Mouse (Mus musculus) yolk sac, embryonic 10.5 days (tissue): ENCODE measurements at regions not wholly inside any gene's neighbourhood (a gene's known extent, or its start where the extent isn't known, plus 50 kb on each side); places are given as distances from the start of the nearest gene placed in this dataset.
A peak's percentile ranks its signal among the peaks of the same experiment; 100 is the strongest.

ENCODE experiments used
- DNase-seq: peaks from one replicate; pipeline ENCODE4 v3.0.0-alpha.2; 2017; ENCODE audit warnings: low spot score

DNA sequence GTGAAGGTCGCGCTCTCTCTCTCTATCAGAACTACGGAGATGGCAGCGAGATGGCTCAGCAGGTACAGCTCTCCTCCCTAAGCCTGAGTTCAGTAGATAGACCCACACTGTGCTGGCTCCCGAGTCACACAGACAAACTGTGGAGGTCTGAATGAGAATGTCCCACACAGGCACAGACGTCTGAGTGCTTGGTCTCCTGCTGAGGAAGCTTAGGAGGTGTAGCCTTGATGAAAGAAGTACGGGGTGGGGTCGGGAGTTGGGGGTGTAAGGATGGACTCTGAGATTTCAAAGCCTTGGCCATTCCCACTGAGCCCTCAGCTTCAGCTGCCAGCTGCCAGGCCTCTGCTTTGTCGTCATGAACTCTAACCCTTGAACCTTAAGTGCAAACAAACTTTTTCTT lies 134.2 kb upstream of the Foxn2 start:
- DNase-seq = no peak

DNA sequence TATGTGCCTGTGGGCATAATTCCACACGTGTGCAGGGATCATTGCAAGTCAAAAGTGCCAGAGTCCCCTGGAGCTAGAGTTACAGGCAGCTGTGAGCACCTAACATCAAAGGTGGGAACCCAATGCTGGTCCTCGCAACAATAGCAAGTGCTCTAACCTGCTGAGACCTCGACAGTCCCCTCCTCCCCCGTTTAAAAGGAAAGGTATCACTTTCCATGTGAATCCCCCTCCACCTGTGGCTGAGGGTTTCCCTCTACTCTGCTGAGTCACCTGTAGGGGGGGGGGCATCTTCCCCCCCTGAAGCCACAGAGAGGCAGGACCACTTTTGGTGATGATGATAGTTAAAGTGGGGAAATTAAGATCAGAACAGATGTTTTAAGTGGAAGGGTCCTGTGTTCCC lies 133.4 kb upstream of the Foxn2 start:
- DNase-seq = no peak

DNA sequence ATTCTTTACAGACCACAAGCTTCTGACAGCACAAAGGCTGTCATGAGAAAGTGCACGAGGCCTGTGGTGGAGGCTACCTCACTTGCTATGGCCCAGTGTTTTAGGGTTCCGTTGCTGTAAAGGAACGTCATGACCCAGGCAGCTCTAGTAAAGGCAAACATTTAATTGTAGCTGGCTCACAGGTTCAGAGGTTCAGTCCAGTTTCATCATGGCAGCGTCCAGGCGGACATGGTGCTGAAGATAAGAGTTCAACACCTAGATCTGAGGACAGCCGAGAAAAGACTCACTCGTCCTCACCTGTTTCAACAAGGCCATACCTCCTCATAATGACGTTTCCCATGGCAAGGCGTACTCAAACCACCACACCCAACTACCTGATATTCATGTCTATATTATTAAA lies 132.7 kb upstream of the Foxn2 start:
- DNase-seq = no peak

DNA sequence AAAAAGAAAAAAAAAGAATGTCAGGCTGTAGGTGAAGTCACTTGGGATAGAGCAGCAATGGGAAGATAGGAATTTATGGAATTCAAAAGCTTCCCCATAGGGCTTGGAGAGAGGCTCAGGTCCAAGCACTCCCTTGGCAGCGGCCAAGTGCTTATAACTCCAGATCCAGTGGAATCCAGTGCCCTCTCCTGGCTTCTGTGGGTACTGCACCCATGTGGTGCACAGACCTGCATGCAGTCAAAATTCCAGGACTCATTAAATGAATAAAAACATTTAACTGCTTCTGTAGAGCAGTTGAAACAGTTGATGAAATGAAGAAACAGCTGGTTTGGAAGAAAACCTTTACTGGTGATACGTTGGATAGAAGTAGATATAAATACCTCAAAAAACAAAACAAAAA lies 127.6 kb upstream of the Foxn2 start:
- no peak for DNase-seq

DNA sequence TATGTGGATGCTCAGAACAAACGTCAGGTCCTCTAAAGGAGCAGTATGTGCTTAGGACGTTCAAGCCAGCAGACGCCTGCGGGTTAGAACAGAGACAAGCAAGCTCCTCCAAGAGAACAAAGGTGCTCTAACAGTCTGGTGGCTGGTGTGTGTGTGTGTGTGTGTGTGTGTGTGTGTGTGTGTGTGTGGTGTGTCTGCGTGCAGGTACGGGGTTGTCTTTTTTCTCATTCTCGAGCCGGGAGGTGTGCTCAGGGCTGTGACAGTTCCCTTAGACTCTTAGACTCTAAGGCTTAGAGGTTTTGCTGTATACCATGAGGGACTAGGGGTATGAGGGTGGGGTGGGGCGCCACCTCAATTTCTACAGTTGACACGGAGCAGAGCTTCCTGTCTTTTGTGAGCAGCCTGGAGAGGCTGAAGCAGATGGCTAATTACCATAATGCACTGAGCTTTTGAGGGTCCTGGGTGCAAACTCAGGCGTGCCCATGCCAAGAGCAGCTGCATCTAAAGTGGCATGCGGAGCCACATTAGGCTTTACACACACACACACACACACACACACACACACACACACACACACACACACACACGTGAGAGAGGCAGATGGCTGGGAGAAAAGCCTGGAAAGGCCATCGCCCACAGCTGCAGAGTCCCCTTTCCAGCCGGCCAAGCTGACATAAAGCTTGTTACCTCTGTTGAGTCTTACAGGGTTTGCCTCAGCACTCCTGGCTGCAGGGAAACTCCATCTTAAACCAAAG lies 124.1 kb upstream of the Foxn2 start:
- DNase-seq = no peak

DNA sequence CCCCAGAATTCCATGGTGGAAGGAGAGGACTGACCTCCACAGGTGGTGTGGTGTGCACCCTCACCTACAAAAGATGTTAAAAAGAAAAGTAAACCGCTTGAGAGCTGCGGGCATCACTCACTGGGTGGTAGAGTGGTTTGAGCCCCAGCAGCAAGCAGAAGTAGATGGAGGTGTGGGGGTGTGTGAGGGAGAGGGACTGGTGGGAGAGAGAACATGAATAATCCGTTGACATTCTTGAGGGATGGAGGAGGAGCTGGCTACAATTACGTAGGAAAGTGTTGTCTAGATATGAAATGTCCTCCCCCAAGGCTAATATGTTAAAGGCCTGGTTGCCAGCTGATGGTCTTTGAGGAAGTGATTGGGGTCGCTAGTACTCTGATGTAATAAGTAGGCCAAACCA lies 123.2 kb upstream of the Foxn2 start:
- no peak for DNase-seq

DNA sequence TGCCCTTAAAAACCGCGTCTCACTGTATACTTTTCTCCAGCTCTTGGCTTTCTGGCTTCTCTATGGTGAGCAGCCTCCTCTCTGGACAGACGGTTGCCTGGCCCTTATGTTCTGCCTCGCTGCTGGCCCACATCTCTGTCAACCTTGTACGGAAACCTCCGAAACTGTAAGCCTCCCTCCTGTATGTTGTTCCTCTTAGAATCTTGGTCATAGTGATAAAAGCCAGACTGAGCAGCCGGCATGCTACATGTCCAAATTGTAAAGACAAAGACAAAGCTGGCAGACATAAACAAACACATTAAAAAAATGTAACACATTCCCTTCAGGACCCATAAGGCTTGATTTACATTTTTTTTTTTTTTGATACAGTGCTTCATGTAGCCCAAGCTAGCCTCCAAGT lies 122.7 kb upstream of the Foxn2 start:
- DNase-seq = no peak

DNA sequence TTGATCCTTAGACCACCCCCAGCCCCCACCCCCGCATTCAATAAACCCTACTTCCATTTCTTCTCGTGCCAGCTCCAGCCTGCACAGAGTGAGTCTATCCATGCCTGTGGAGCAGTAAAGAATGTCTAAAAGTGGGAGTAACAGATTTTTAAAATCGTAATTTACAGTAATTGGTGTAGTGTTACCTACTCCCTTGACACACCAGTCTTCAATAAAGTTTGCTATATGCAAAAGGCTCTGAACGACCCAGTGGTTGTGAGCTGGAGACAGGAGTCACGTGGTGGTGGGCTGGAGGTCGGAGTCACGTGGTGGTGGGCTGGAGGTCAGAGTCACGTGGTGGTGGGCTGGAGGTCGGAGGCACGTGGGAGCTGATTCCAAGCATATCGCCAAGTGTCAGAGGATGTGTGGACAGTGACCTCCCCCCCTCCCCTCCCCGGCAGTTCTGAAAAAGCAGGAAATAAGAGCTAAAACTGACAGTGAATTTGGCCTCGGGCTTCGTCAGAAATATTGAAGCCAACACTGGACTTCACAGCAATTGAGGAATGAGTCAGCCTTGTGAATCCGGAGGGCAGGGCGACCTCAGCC lies 122.2 kb upstream of the Foxn2 start:
- DNase-seq = no peak

DNA sequence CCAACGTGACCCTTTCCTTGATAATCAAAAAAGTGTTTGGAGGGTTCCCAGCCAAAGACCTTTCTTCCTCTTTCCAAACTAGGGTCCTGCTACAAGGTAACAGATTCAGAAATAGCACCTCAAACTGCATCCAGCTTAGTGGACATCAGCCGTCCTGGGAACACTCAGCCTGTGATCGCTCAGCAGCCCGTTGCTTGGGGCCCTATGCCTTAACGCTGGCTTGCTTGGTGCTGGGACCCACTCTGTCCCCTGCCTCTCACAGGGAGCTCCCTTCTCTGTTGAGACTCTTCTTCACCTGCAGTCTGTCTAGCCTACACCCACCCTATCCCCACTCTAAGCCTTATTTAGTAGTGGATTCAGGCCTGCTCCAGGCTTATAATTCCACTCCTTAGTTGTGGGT lies 121.6 kb upstream of the Foxn2 start:
- DNase-seq = no peak

DNA sequence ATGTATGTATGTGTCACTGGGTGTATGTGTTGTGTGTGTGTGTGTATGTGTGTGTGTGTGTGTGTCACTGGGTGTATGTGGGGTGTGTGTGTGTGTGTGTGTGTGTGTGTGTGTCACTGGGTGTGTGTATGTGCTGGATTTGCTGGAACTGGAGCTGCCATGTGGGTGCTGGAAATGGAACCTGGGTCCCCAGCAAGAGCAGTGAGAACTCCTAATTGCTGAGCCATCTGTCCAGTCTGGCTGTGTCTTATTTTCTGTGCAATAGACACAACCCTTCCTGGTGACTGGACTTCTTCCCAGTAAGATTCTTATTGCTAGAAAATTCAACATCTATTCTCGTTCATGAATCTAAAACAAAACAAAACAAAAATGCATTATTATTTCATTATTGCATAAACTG lies 119.8 kb upstream of the Foxn2 start:
- no peak for DNase-seq

DNA sequence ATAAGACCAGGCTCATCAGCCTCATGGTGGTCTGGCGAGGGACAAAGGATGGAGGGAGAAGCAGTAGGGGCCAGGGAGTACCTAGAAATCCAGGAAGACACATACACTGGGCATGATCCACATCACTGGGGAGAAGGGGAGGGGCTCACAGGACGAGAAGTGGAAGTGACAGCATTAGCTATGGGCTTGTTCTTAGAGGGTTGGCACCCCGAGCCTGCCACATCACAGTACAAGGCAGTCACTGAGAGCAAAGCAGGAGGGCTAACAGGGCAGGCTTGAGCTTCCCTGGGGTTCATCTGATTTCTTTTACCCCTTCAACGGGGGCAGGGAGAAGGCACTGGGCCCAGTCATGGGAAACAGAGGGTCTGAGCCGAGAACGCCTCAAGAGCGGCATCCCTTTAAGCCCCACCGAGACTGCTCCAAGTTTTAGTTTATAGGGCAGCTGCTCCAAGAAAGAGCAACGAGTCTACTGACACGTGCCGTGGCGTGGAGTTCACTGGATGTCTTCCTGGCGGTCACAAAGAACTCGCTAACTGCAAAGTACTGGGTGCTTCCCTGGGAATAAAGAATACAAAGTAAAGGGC lies 115.1 kb upstream of the Foxn2 start:
- DNase-seq = no peak

DNA sequence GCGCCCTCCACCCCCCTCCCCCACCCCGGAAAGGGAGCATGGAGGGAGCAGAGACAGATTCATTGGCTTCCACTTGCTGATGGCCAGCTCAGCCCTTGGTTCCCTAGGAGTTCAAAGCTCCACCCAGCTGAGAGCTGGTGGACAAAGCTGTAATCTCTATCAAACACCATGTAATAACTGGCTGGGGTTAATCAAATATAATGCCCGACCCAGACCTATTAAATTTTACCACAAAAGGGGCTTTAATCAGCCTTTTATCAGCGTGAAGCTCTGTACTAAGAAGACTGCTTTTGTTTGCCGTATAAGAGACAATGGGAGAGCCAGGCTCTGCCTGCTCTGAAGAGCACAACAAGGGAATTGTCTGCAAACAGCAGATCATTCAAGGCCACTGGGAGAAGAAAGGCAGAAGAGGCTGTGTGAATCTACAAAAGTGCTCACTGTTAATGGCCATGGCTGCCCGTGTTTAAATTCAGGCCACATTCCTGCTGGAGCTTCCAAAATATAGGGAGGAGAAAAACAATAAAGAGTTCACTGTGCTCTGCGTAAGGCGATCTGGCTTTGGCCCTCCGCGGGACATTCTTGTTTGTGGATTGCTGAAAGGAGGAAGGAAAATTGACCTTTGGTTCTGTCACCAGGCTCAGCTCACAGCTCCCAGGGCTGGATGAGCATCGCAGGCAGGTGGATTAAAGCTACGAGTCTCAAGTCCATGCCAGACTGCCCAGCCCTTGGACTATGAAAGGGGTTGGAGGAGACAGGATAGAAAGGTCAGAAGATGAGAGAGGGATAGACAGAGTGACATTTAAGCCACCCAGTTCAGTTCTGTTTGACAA lies 114.4 kb upstream of the Foxn2 start:
- peak; percentile 81 for DNase-seq

DNA sequence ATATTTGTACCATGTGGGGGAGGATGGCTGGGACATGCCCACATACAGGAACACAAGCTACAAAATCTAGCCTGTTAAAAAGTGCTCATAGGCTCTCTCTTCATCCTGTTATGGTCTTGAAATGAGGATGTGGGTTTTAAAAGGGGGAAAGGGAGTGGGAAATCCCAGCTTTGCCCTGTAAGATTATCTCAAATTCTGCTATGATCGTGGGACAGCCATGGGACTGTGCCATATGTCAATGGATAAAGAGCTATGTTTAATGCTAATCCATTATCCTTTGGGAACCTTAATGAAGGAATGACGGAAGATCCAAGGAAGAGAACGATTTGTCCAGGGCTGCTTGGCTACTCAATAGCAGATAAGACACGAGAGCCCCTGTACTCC lies 113.8 kb upstream of the Foxn2 start:
- DNase-seq = no peak

DNA sequence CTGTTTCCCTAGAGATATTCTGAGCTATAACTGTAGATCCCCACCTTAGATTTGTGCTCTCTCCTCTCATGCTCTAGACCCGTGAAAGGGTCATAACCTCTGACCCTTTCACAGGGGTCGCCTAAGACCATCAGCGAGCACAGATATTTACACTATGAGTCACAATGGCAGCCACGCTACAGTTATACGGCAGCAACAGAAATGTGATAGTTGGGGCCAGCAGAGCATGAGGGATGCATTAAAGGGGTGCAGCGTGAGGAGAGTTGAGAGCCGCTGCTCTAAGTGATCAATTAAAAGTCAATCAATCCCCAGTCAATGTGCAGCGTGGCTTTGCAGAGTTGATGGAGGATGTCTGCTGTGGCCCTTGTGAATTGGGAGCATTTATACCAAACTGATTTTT lies 112.7 kb upstream of the Foxn2 start:
- DNase-seq = no peak

DNA sequence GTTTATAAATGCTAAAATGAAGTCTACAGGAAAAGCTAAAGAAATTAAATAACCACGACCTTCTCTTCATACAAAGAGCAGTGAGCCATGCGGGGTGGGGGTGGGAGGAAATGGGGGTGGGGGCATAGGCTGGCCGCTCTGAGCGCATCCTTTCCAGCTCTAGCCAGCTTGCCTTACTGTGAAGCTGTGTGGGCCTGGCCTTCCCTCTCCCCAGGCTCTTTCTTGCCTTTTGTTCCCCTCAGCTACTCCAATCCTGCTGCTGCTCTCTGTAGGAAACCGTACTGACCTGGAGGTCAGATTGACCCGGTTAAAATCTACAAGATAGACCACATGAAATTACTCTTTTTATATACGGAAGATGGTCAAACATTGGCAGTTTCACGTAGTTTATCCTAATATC lies 111.7 kb upstream of the Foxn2 start:
- no peak for DNase-seq

DNA sequence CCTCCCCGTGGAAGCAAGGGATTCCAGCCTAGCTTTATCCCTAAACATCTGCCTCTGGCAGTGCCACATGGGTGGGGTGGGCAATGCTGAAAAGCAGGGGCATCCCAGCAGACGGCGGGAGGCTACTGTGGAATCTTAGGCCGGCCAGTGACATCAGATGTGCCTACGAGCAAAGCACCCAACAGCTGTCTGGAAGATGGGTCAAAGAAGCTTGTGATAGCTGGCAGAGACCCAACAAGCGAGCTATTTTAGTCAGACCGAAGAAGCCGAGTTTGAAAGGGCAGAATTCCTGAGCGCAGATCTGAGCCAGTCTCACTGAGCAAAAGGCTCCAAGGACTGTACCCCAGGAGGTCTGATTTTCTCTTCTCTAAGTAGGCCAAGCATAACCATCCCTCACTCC lies 110.8 kb upstream of the Foxn2 start:
- DNase-seq = no peak

DNA sequence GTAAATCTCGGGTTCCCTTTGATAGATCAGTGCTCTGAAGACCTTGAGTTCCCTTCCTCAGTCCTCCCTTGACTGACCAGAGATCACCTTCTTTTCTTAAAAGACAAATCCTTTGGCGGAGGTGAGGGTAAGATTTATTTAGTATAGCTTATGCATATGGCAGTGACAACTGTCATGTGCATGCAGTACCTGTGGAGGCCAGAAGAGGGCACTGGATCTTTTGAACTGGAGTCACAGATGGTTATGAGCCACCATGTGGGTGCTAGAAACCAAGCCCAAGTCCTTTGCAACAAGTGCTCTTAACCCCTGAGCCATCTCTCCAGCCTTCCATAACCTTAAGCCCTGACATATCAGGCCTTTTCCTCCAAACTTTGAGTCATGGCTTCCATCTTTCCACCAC lies 110.4 kb upstream of the Foxn2 start:
- DNase-seq = no peak

DNA sequence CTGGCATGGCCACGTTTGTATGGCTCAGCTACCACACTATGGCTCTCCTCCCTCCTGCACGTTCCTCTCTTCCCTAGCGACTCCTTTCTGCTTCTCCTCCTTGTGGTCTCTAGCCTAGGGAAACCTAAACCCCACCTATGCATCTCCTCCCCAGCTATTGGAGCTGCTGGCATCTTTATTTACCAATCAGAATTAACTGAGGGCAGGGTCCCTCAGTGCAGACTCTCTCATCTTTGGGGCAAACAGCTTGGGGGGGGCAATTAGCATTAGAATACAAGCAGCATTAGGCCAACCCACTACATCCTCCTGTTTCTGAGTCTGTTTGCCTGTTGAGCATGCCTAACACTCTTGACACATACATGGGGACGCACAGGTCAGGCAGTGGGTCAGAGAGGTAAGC lies 106.7 kb upstream of the Foxn2 start:
- no peak for DNase-seq

DNA sequence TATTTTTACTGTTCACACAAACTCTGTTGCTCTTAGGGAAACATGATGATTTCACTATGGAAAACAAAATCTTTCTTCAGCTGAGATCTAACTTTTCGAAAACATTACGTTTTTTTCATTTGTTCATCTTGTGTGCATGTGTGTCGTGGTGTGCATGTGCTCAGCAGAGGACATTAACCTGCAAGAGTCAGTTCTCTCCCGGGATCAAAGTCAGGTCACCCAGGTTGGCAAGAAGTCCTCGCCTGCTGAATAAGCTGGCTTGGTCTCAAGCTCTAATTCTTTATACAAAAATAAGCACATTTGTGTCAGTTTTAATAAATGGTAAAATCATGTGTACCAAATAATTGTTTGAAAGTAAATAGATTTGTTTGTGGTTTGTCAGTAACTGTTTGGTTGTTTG lies 105.2 kb upstream of the Foxn2 start:
- DNase-seq = no peak

DNA sequence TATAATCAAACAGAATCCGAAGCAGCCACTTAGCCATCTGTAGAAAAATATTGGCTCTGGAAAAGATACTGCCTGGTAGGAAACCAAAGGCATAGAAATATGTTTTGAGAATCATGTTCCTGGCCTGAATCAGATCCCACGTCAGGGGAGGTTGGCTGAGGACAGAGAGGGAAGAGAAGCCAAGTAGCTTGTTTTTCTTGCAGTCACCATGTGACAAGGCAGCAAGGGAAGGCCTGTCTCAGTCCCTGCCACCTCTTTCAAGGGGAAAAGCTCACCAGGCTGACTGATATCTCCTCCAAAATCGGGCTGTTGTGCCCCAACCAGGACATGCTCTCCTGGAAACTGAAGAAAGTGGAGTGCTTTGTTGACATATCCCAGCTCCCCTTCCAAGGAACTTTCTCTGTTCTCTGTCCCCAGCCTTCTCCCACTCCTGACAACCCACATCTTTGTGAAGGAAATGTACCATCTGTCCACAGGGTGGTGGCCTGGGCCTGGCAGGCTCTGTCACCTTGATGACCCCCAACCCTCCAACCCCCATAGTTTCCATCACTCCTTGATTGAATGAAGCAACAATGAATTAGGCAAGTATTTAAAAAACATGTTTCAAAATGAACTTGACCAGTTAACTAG lies 104.3 kb upstream of the Foxn2 start:
- DNase-seq = no peak

DNA sequence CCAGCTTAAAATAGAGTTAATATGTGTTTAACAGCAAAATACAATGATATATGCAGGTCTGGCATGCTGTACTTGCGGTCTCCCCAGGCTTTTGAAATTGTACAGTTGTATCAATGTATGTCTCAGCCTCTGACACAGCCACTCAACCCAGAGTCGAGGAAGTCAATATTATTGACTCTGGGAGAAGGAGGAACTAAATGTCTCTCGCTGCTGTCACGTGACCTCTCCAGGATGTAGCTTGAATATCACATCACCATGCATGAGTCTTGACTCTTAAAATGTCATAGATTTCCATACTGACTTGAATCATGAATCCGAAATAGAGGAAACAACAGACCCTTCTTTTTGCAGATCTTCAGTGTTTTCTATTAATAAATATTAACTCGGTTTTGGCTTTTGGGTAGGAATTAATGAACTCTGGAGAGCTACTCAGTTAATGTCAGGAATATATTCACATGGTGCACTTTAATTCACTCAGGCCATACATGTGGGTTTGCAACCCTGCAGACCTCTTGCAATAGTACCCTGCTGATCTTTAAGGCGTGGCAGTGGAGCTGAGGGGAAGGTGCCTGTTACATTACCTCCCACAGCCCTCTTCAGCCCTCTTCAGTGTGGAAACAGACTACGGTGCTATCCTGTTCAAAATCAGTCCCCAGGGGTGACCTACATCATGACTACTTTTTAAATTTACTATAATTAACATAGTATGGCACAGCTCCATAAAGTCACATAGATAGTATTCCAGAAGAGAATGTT lies 102.7 kb upstream of the Foxn2 start:
- DNase-seq = no peak

DNA sequence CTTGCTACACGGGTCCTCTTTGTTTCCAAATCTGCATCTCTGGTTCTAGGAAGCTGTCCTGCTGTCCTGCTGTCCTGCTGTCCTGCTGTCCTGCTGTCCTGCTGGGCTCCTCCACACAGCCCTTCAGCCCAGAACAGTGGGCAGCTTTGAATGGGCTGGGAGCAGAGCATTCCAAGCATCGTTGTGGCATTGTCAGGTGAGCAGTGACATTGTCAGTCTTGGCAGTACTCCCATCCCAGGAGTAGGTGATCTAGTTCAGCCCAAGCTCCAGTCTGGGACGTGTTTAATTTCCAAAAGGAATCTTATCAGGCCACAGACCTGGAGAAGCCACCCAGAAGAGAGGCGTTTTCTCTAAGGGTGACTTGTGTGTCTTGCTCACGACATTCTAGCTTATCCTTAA lies 99.4 kb upstream of the Foxn2 start:
- no peak for DNase-seq
